Mouse (Mus musculus): ENCODE results near the gene Dgkg. TPM values are rescaled to one million over a fixed set of nuclear protein-coding genes. Genes with fewer than 3 reads are reported as not detected.

Dgkg gene
- polyA plus RNA-seq, 1 experiment, result 1.0 TPM

DNA sequence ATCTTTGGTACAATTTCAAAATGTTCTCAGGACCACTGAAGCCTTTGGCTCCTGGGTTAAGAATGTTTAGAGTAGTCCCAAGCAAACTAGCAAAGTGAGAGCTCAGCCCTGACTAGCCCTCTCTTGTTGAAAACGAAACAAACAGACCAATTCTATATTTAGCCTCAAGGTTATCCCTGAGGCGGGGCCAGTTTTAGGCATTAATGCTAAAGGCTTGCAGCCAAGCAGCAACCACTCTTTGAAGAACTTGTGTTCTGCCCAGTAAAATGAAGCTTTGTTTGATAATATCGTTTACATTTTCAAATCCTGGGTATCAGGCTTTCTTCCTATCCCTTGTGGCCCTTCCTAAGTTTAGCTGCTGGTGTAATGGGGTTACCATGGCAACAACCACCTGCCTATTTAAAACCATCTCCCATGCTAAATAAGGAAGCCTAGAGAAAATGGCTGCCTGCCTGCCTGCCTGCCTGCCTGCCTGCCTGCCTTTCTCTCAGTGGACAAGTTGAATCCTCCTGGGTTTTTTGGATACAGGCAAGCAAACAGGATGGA, 111.9 kb downstream of the Dgkg start:
- Histone ChIP-seq H3K4me1 (ENCODE audit: control insufficient read depth, insufficient read depth, low read length) (peaks cover 8% of the 10 kb centered on the region), H3K4me3 (replicated peaks; ENCODE audit: extremely low read depth, low read depth, low read length) (no peak overlapping the region)
- whole genome bisulfite sequencing, result 2% methylated on average over 3 of the region's 3 CpGs
- no peak for DNase-seq
- no peak for TF ChIP-seq CTCF (IDR thresholded peaks at IDR 0.05; ENCODE audit: insufficient read depth, low read length)
- TF ChIP-seq POLR2A (IDR thresholded peaks at IDR 0.05; ENCODE audit: borderline replicate concordance, extremely low read depth, low read depth, low read length), result no peak

DNA sequence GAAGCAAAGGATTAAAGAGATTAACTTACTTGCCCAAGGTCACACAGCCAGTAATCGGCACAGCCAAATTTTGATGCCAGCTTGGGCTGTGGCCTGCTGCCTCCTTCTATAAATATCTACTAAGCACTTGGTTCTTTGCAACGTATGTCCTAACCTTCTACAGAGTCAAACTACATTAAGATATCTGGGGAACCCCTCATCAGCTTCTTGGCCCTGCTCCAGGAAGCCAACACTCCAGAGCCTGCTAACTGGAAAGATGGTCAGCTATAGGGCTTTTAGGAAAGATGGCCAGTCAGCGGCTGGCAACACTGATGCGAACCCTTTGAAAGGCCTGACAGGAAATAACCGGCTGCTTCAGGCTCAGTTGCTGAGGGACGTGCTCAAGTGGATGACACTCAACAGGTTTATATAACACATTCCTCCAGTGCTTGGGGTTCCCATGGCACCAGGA, 114.3 kb downstream of the Dgkg start:
- 36% methylated on average over 6 of the region's 6 CpGs for WGBS
- no peak for DNase-seq
- no peak for TF ChIP-seq CTCF (IDR thresholded peaks at IDR 0.05; ENCODE audit: insufficient read depth, low read length)
- no peak for TF ChIP-seq POLR2A (IDR thresholded peaks at IDR 0.05; ENCODE audit: borderline replicate concordance, extremely low read depth, low read depth, low read length)
- peaks cover 8% of the 10 kb centered on the region for H3K4me1 ChIP-seq (ENCODE audit: control insufficient read depth, insufficient read depth, low read length)
- H3K4me3 ChIP-seq (replicated peaks; ENCODE audit: extremely low read depth, low read depth, low read length), result no peak overlapping the region

DNA sequence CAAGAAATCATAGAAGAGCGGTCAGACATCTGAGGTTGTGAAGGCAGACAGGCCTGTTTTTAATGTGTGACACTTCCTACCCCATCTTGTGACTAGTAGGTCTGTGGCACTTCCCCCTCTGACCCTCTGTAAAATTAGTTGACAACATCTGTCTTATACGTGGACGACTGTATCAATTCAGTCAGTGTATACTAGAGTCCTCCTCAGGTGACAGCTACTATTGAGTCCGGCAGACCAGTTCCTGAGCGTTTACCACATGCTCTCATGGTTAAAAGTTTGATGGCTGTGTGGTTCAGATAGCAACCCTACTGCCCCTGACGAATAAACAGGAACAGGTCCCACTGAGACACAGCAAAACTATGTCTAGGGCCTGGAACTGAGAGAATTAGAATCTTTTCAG, 117.7 kb downstream of the Dgkg start:
- TF ChIP-seq CTCF (IDR thresholded peaks at IDR 0.05; ENCODE audit: insufficient read depth, low read length) (no peak), POLR2A (IDR thresholded peaks at IDR 0.05; ENCODE audit: borderline replicate concordance, extremely low read depth, low read depth, low read length) (no peak)
- DNase-seq, result no peak
- Histone ChIP-seq H3K4me3 (replicated peaks; ENCODE audit: extremely low read depth, low read depth, low read length) (no peak overlapping the region), H3K4me1 (ENCODE audit: control insufficient read depth, insufficient read depth, low read length) (peaks cover 4% of the 10 kb centered on the region)
- WGBS, result 70% methylated on average over 6 of the region's 6 CpGs

DNA sequence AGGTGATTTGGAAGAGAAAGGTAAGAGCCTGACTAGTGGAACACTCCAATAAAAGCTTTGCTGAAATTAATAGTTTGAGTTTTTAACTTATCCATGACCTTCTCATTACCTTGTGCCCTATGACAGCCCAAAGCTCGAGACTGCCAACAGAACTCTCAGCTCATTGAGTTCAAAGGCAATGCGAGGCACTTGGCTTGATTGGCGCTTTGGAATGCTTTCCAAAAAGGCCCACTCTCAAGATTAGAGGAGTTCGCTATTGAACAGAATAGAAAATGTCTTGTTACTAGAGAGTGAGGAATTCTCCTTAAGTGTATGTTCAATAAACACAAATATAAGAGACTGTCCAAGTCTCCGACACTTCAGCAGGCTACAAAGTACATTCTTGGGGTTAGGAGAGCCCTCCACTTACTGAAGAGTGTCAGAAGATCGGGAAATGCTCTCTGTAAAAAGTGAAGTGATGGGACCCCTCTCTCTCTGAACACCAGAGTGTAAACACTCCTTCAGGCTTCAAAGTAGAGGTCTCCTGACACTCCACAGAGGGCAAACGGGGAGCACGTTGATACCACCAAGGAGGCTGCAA, 120.3 kb downstream of the Dgkg start:
- H3K4me3 ChIP-seq (replicated peaks; ENCODE audit: extremely low read depth, low read depth, low read length), result no peak overlapping the region
- no peak for DNase-seq

DNA sequence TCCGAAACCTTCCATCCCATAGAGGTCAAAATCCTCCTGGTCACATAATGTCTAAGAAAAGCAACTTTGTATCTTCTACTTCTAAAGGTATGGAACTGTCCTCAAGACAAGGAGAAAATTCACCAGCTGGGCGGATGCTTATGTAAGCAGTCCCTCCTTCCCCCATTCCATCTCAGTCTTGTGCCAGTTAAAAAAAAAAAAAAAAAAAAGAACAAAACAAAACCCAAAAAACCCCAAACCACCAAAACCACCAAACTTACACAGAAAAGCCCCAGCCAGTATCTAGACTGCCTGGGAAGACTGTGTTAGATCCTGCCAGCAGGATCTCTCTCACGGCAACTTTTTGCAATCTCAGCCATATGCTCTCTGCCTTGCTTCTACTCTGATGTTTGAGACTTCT, 123.9 kb downstream of the Dgkg start:
- Histone ChIP-seq H3K4me3 (replicated peaks; ENCODE audit: extremely low read depth, low read depth, low read length) (no peak overlapping the region), H3K4me1 (ENCODE audit: control insufficient read depth, insufficient read depth, low read length) (no peaks in the 10 kb centered on the region; the same call in none of the 2 replicates)
- no peak for DNase-seq
- TF ChIP-seq CTCF (IDR thresholded peaks at IDR 0.05; ENCODE audit: insufficient read depth, low read length) (no peak), POLR2A (IDR thresholded peaks at IDR 0.05; ENCODE audit: borderline replicate concordance, extremely low read depth, low read depth, low read length) (no peak)
- WGBS, result 74% methylated on average over 3 of the region's 3 CpGs

More for the DNA sequence above, 120.3 kb downstream of the Dgkg start:
- WGBS, result 50% methylated on average over 8 of the region's 8 CpGs
- no peaks in the 10 kb centered on the region; the same call in none of the 2 replicates for H3K4me1 ChIP-seq (ENCODE audit: control insufficient read depth, insufficient read depth, low read length)
- TF ChIP-seq POLR2A (IDR thresholded peaks at IDR 0.05; ENCODE audit: borderline replicate concordance, extremely low read depth, low read depth, low read length) (no peak), CTCF (IDR thresholded peaks at IDR 0.05; ENCODE audit: insufficient read depth, low read length) (no peak)

DNA sequence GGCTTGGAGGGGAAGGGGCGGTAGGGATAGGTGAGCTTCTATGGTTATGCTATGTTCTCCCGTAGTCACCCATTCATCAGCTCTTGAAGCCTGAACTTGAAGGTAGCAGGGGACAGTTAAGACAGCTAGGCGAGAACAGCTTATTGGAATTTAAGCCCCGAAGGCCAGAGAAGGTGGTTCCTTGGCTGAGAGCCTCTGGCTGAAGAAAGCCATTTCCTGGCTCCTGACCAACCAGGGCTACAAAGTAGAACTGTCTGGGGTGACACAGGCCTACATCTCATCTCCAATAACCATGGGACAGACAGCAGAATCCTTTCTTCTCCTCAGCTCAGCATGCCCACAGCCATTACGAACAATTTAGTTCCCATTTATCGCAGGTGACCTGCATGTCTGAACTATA, 125.2 kb downstream of the Dgkg start:
- DNase-seq, result no peak
- TF ChIP-seq CTCF (IDR thresholded peaks at IDR 0.05; ENCODE audit: insufficient read depth, low read length) (no peak), POLR2A (IDR thresholded peaks at IDR 0.05; ENCODE audit: borderline replicate concordance, extremely low read depth, low read depth, low read length) (no peak)
- 68% methylated on average over 6 of the region's 6 CpGs for WGBS

DNA sequence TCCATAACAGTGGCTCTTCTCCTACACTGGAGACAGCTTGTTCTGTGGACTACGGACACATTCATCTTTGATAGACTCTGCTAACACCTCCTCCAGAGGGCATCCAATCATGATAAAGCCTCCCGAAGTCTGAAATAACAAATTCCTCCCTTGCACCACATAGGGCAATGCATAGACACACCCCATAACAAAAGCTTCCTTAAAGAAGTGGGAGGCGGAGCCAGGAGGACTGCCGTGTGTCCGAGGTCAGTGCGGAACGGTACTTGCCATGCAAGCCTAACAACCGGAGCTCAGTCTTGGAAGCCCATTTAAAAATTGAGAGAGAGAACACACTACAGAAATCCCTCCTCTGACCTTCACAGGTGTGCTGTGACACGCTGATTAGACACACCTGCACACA, 126.0 kb downstream of the Dgkg start:
- TF ChIP-seq POLR2A (IDR thresholded peaks at IDR 0.05; ENCODE audit: borderline replicate concordance, extremely low read depth, low read depth, low read length) (no peak), CTCF (IDR thresholded peaks at IDR 0.05; ENCODE audit: insufficient read depth, low read length) (no peak)
- no peak for DNase-seq
- Histone ChIP-seq H3K4me3 (replicated peaks; ENCODE audit: extremely low read depth, low read depth, low read length) (no peak overlapping the region), H3K4me1 (ENCODE audit: control insufficient read depth, insufficient read depth, low read length) (no peaks in the 10 kb centered on the region)
- 56% methylated on average over 9 of the region's 9 CpGs for WGBS

More for the DNA sequence above, 125.2 kb downstream of the Dgkg start:
- Histone ChIP-seq H3K4me1 (ENCODE audit: control insufficient read depth, insufficient read depth, low read length) (no peaks in the 10 kb centered on the region; the same call in 1 of the 2 replicates), H3K4me3 (replicated peaks; ENCODE audit: extremely low read depth, low read depth, low read length) (no peak overlapping the region)

DNA sequence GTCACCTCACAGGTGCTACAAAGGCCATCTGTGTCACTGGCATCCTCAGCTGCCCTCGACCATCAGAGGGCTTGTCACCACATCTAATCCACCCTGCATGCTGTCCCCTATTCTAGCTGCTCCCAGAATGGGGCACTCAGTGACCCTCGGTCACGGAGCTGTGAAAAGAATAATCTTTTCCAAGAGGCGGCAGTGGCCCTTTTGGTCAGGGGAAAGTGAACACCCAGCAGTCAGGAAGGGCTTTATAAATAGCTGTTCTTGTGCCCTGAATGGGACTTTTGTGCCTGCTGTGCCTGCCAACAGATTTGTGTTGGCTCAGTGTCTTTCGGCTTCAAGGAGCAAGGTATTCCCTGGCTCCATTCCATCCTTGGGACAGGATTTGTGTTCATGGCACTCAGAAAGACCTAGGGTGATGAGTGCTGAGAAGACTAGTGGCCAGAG, 129.5 kb downstream of the Dgkg start:
- no peaks in the 10 kb centered on the region for H3K4me1 ChIP-seq (ENCODE audit: control insufficient read depth, insufficient read depth, low read length)
- no peak for DNase-seq
- 51% methylated on average over 5 of the region's 5 CpGs for WGBS

DNA sequence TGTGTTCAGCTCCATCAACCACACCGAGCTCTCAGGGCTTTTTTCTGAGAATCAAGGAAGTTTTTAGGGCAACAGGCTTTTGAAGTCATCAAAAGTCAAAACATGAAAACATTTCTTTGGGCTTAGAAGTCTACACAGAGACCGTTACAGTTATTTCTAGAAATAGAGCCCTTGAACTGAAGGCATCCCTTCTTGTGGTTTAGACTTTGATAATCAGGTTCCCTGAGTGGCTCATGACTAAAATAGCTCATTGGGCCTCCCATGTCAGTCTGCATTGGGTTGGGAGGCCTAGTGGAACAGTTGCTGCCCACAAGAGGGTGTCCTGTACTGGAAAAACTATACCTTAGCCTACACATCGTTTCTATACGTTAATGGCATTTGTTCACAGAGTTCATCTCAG, 130.6 kb downstream of the Dgkg start:
- 79% methylated on average over 4 of the region's 4 CpGs for WGBS
- no peak for DNase-seq

More for the DNA sequence above, 129.5 kb downstream of the Dgkg start:
- no peak overlapping the region for H3K4me3 ChIP-seq (replicated peaks; ENCODE audit: extremely low read depth, low read depth, low read length)
- TF ChIP-seq POLR2A (IDR thresholded peaks at IDR 0.05; ENCODE audit: borderline replicate concordance, extremely low read depth, low read depth, low read length) (no peak), CTCF (IDR thresholded peaks at IDR 0.05; ENCODE audit: insufficient read depth, low read length) (no peak)

More for the DNA sequence above, 130.6 kb downstream of the Dgkg start:
- Histone ChIP-seq H3K4me1 (ENCODE audit: control insufficient read depth, insufficient read depth, low read length) (no peaks in the 10 kb centered on the region), H3K4me3 (replicated peaks; ENCODE audit: extremely low read depth, low read depth, low read length) (no peak overlapping the region)
- TF ChIP-seq CTCF (IDR thresholded peaks at IDR 0.05; ENCODE audit: insufficient read depth, low read length) (no peak), POLR2A (IDR thresholded peaks at IDR 0.05; ENCODE audit: borderline replicate concordance, extremely low read depth, low read depth, low read length) (no peak)

Data from lung, adult 2 months (tissue).